Mouse (Mus musculus) neutrophil, adult 5-6 weeks (primary cell): ENCODE measurements around the gene Lgr5. TPM values are rescaled to one million over a fixed set of nuclear protein-coding genes. Genes with fewer than 3 reads are reported as not detected.
A peak's percentile ranks its signal among the peaks of the same experiment; 100 is the strongest.

ENCODE experiments used
- ATAC-seq: fragments of 151-379, 151-347 bp; 2 replicates; pipeline ENCODE4 v1.8.0; 2017; ENCODE audit warnings: mild to moderate bottlenecking, moderate TSS enrichment; ENCODE audit not compliant: insufficient number of reproducible peaks, poor library complexity, low FRiP score, severe bottlenecking; ENCODE audit errors: extremely low read depth
- total RNA-seq: library from RNA; stranded (forward); fragments of 200-1000 nt; gene quantifications from 2 replicates; pipeline ENCODE4 v1.2.3, GENCODE M21; 2017

The Lgr5 gene
- total RNA-seq, 1 experiment from 2014 or later: 0.70 TPM

DNA sequence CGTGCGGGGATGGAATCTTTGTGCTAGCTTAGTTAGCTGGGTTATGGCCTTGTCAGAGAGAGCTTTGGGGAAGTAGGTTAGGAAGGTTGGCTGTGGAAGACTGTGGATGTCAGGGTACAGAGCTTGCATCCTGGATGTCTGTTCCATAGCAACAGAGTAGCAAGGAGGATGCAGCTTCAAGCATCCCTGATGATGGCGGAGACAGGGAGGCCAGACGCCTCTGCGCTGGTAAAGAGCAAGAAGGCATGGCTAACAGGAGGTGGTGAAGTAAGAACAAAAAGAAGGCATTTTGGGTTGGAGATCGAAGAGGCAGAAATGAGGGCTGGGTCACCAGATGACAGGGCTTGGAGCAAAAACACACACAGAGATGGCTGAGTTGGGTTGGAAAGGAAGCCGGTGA is 118.9 kb downstream of the Lgr5 start:
- ATAC-seq: no peak

DNA sequence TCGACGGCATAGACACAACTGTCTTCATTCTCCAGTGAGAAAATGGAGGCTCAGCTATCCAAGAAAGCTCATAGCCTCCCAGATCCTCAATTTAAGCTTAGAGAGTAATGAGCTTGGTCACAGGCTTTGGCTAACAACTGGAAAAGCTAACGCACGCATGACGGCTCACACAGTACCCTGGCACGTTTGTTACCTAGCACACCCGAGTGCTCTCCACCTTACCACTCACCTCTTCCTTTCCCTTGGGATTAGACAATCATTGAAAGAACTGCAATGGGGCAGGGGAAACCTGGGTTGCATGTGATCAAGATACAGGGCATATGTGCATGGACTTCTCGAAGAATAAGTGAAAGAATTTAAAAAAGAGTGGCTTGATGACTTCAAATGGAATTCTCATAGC is 119.6 kb downstream of the Lgr5 start:
- no peak for ATAC-seq

DNA sequence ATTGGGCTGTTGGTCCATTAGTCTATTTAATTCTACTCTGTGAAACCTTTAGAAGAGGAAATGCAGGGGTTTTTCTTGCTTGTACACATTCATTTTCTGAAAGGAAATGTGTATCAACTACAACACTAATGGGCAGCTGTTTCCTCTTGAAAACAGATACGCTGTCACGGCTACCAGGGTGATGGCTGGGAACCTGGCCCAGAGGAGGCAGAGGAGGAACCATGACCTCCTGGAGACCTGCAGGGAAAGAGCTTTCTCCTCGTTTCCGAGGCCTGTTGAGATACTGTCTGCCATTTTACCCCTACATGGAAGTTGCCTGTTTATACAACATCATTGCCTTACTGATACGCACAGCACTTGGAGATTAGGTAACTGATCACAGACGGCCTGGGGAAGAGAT is 121.8 kb downstream of the Lgr5 start:
- no peak for ATAC-seq

DNA sequence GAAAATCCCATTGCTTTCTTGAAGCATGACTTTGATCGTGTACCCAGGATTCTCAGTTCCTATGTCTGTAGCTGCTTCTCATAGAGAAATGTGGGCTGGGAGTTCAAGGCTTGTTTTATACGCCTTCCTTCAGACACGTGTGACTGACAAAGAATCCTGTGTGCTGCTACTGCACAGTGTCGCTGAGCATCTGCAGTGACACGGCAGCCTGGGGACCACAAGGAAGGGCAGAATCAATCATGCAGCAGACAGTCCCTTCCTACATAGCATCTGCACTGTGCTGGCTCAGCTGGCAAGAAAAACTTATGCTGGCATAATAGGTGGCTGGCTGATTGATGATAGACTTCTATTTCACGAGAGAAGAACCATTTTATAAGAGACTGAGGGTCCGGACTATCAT is 122.5 kb downstream of the Lgr5 start:
- ATAC-seq: no peak

DNA sequence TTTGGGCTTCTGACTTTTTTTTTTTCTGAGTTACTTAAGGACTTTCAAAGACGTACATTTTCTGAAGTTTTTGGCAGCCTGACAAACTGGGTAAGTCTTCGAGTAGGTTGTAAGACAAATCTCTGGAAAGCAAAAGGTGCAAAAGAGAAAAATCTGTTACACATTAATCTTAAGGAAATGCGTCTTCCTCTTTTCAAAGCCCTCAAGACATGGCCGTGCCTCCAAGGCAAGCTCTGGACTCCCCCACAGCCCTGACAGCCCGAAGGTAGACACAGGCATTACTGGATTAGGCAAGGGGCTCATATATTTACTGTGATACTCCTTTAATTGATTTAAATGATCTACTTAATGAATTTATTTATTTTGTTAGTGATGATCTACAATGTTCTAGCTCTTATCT is 124.9 kb downstream of the Lgr5 start:
- no peak for ATAC-seq

DNA sequence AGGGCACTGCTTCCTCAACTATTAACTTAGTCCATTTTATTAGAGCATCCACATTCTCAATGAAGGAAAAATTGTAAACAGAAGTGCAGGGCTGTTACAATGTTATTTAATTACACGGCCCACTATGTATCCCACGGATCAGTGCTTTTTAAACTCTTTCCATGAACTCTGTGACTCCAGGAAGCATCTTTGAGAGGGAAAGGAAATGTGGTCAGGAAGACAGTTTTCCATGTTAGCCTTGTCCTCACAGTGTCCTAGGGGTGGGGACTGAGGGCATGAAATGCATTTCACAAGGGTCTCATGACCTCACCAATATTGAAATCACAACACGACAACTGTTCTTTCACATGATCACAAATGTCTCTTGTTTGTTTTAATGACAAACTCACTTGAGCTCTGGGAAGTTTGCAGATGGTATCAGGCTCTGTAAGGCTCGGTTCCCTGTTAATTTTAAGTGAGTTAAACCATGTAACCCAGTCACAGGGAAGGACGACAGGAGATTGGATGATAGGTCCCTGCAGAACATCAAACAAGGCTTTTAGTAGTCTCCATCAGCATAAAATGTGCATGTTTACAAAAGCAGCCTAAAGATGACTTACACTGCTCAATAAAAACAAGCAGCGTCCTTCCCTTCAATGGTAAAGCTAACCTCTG is 130.1 kb downstream of the Lgr5 start:
- no peak for ATAC-seq

DNA sequence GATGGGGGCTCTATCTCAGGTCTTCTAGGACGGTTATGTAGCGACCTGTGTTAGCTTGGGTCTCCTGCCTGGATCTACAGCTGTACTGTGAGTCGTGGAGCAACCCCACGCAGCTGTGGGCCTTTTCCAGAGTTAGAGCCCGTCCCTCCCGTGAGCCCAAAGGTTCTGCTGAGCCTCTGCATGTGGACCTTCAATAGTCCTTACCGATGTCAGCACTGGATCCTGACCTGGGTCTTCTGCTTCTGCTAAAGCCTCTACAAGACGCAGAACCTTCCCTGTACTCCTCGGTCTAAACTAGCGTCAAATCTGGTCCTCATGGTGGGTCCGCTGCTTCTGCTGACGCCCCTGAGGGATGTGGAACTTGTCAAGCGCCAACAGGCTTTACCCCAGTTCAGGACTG is 139.0 kb downstream of the Lgr5 start:
- ATAC-seq: no peak

DNA sequence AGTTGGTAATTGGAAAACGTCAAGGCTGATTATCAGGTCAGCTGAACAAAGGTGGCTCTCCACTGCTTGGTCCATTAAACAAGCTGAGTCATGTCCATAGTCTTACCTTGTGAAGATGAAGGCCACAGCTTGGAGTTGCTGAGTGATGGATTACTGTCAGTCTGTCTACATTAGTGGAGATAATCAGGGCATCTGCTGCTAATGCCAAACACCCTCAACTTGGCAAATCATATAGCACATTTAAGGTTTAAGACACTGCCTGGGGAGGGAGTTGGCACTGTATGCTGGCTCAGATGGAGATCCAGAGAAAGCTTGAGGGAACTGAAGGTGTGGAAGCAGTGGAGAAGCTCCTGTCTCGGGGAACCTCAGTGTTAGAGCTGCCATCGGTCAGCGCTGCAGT is 150.3 kb downstream of the Lgr5 start:
- ATAC-seq: no peak

DNA sequence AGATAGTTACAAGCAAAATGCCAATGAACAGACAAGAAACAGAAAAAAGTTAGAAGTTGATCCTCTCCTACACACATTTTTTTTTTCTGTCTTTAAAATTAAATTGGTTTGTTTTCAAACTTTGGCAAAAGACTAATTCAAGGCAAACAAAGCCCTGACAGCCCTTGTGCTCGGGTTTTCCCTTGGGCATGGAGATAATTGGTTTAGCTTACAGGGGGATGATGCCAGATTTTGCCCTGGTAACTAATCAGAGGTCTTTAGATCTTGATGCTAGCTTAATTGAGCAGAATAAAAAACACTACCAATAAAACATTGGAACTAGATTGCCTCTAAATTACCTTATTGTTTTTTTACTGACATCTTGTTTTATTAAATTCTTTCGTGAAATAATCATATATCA is 162.2 kb downstream of the Lgr5 start:
- ATAC-seq: no peak

DNA sequence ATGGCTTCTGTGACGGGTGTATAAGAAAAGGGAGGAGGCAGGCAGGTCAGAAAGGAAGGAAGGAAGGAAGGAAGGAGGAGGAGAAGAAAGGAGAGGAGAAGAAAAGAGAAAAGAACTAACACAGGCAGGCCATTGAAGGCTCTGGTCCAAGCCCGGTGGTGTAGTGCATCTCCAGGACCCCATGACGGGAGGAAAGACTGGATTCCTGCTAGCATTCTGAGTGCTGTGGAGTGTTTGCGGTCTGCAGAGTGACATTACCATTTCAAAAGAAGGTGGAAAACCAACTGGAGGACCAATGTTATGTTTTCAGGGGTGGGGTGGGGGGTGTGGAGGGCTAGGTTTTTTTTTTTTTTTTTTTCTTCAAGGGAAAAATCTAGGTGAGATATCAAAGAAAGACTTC is 165.6 kb downstream of the Lgr5 start:
- no peak for ATAC-seq

DNA sequence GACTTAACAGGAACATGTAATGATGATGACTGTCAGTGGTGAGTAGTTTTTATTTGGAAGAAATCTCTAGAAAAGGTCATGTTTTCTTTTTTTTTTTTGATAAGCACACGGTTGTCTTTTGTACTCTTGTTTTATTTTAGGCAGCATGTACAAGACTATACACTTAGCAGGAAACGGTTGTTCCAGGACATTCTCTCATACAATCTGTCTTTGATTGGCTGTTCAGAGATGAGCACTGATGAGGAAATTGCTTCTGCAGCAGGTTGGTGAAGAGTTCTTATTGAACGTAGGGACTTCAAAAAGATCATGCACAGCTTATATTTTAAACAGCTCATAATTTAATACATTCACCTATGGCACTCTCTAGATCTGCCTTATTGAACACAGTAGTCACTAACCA is 173.5 kb downstream of the Lgr5 start:
- ATAC-seq: no peak

DNA sequence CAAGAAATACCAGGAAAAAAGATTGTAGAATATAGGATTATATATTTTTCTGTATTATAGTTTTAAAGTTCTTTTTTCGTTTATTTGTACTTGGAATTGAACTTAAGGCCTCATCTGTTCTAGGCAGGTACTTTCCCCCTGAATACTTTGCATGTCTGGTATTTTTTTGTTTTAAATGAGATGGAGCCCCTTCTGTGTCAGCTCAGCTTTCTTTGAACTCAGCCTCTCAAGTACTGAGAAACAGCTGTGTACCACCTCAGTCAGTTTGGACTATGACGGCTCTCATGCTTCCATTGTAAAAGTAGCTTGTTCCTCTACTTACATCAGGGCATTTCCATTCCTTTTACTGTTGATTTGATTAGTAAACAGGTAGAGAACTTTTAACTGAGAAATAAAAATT is 174.1 kb downstream of the Lgr5 start:
- ATAC-seq: no peak

DNA sequence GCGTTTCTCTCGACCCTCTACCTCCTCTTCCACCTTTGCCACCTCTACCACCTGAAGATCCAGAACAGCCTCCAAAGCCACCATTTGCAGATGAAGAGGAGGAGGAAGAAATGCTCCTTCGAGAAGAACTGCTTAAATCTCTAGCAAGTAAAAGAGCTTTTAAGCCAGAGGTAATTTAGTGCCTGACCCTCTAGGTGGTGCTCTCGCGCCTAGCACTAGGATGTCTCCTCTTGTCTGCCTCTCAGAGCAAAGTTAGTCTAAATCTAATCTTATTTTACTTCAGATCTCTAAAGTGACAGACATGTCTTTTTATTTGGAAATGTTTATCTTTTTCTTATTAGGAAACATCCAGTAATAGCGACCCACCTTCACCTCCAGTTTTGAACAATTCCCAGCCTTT is 181.2 kb downstream of the Lgr5 start:
- ATAC-seq: peak; percentile 55; the same call in 1 of the 2 replicates

Other genes starting within 250 kb of the Lgr5 start
- 16.8 and 19.9 TPM in 2 replicates for gene Tmem19, start 225.3 kb downstream of the Lgr5 start, total RNA-seq
- 8.1 and 8.7 TPM in 2 replicates for gene Thap2, start 203.3 kb downstream of the Lgr5 start, total RNA-seq
- 116 and 127 TPM in 2 replicates for gene Zfc3h1, start 202.8 kb downstream of the Lgr5 start, total RNA-seq
- gene A930009A15Rik, start 17.8 kb downstream of the Lgr5 start, total RNA-seq: not detected in 2 replicates
- 0.93 and 3.4 TPM in 2 replicates for gene Tspan8, start 229.1 kb upstream of the Lgr5 start, total RNA-seq